Mouse (Mus musculus): ENCODE data around the gene Med23.

Gene Med23

DNA sequence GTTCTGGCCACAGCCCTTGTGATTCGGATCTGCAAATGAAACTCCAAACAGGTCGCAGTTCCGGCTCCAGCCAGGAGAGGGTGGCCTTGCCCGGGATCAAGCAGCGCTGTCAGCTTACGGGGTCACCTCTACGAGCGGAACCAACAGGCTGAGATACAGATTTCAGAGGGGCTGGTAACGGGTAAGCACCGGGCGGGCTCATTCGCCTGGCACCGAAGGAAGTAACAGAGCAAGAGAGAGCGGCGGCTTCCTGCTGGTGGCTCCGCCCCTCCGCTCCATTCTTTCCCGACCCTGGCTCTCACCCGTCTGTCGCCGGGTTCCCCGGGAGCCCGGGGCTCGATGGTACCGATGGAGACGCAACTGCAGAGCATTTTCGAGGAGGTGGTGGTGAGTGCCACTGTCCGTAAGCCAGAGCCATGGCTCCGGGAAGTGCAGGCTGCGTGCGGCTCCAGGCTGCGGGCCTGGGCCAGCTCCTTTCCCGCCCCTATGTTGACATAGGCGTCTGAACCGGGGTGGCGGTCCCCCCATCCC lies at the start of gene Med23:
Gene Med23 (plus strand): TSS at position 227 of the 531 bp plus-strand sequence.
- peak; percentile 99 for DNase-seq

DNA sequence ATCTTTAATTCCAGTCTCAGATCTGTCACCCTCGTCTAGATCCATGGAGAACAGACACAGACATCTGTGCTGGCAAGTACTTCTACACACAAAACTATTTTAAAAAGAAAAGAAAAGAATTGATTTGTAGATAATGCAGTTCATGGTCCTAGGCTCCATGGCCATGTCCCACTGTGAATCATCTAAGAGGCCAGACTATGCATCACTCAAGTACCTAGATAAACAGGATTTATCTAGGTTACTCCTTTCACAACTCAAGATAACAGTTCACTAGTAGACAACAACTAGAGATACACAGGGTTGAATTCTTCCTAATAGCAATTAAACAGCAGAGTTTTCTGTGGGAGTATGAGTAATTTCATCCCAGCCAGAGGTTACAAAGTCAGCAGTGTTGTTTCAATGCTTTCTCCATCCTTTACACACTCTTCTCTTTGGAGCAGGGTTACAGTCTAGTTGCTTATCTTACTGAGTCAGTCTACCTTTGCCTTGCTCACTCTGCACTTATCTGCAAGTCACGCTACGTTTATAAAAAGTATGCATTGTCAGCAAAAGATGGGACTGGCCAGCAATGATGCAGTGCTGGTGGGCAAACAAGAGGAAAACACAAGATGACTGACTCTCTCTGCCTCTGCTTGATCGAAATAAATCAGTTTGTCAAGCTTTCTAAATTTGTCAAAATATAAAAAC lies 47.7 kb upstream of the Med23 start:
- no peak for DNase-seq

DNA sequence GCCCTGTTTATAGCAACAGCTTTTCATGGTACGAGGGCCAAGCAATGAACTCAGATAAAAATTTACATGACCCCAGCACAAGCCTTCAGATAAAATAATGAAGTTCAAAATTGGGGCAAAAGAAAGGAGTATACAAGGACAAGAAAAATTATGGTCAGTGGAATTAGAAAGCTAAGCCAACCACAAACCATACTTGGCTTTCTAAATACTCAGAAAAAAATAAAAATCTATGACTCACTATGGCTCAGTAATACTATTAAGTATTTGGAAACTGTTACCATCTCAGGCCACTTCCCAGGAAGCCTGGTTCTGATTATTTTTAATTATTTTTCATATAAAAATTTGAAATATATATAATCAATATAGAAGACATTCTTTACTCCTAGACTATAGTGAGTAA lies 46.9 kb upstream of the Med23 start:
- no peak for DNase-seq

DNA sequence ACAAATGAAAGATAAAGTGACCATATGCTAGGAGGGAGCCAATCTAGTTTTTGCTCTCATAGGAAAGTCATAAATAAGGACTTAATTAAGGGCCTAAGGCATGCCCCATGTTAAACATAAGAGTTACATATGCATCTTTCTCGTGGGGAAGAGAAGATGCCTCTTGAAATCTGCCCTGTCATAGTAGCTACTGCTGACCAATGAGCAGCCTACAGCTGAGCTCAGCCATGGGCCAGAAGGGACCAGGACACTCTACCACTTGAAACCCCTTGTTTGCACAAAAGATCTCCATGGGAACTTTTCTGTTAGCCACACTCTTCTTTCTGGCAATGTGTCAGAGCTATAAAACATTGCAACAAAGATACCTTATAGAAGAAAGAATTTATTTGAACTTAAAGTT lies 46.5 kb upstream of the Med23 start:
- no peak for DNase-seq

DNA sequence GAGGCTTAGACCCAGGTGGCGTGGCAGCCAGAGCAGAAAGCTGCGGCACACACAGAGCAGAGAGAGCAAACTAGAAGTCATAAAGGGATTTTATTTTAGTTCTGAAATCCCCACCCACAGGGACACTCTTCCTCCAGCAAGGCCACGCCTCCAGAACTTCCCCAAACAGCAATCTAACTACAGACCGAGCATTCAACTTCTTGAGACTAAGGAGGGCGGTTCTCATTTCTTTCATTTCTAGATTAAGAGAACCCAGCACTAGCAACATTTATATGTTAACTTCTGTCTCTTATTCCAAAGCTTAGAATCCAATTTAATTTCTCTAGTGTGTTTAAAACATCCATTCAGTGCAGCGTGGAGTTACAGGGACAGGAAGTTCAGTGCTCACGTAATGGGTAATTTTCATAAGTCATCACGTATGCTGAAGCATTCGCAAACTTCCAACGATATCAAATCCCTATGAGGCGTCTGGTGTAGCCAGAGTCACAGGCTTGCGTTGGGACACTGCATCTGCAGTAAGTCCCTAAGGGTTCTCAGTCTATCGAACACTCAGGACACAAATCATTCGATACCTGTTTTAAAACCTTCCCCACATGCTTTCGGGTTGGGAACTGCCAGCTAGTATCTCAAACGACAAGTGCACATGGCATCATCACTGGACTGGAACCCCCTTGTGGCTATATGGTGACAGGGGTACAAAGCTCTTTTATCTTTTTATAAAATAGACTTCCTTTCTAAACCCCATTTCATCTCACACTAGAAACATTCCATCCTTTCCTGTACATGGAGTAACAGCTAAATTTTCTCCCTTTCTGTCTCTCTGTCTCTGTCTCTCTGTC lies 45.9 kb upstream of the Med23 start:
- peak; percentile 20 for DNase-seq

DNA sequence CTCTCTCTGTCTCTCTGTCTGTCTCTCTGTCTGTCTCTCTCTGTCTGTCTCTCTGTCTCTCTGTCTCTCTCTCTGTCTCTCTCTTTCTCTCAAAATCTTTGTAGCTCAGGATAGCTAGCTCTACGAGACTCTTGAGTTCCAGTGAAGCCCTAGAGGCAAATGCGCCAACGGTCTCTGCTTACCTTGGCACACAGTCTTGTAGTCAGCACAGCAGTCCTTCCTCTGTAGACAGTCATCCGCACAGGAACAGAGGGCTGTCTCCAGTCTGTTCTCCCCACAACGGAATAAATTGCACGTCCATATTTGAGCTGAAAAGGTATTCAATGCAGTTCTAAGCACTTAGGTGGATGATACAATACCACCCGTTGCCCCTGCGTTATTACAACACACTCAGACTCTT lies 45.2 kb upstream of the Med23 start:
- DNase-seq: no peak

DNA sequence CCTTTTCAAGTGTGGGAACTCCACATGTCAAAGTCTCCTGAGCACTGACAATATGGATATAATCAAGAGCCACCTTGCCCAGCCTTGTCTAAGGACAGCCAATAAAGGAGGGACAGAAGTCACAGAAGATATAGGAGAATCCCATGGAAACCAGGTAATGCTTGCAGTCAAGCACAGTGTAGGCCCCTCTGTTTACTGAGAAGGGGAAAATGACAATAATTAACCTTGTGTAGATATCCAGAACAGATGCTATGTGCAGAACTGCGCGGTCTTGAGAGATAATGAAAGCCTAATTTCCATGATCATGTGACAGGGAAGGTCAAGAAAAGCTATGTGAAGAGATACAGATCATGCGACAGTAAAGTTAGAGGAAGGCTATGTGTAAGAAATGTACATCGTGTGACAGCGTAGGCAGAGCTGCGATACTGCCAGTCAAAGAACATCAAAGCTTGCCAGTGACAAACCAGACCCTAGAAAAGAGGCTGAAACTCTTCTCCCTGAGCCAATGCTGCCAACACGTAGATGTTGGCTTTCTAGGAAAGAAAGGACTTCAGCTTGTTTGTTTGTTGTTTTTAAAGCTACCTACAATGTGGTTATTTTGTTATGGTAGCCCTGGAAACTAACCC lies 44.2 kb upstream of the Med23 start:
- DNase-seq: no peak

DNA sequence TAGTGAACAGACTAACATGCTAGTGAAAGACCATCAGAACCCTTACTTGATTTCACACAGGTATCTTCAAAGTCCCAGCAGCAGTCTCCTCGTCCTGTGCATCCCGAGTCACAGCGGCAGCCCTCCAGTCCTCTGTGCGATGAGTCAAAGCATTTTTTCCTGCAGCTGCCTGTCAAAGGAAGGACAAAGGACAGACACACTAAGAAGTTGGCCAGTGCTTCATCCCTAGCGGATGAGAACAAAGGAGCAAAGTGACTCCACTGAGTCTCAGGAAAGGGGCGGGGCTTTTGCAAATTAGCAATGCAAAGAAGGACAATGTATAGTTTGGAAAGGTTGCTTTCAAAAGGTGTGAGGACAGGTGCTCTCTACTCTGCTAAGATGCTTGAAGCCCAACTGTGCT lies 43.7 kb upstream of the Med23 start:
- DNase-seq: no peak

DNA sequence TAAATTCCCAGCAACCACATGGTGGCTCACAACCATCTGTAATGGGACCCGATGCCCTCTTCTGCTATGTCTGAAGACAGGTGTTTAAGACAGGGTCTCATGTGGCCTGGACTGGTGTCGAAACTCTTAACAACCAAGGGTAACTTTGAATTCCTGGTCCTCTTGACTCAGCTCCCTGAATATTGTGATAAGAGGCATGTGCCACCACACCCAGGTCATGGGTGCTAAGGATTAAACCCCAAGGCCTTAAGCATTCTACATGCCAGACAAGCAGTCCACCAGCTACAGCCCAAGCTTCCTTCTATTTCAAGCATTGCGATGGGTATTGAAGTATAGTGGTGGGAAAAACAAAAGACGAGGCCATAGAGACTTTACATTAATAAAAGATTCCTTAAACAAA lies 41.6 kb upstream of the Med23 start:
- no peak for DNase-seq

DNA sequence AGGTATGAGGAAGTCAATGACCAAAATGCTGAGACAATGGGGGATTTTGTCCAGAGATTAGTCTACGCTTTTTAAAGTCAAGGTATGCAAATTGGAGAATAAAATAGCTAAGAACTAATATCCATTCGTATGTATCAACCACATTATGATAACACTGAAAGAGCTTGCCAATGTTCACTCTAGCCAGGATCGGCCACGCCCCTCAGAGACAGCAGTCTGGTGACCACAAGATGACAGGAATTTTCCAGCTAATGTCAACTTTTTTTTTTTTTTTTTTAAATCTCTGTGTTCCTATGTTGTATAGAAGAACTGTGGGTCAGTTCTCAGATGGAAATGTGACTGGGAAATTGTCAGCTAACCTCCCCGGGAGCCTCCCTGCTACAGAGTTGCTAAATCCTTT lies 39.3 kb upstream of the Med23 start:
- no peak for DNase-seq

DNA sequence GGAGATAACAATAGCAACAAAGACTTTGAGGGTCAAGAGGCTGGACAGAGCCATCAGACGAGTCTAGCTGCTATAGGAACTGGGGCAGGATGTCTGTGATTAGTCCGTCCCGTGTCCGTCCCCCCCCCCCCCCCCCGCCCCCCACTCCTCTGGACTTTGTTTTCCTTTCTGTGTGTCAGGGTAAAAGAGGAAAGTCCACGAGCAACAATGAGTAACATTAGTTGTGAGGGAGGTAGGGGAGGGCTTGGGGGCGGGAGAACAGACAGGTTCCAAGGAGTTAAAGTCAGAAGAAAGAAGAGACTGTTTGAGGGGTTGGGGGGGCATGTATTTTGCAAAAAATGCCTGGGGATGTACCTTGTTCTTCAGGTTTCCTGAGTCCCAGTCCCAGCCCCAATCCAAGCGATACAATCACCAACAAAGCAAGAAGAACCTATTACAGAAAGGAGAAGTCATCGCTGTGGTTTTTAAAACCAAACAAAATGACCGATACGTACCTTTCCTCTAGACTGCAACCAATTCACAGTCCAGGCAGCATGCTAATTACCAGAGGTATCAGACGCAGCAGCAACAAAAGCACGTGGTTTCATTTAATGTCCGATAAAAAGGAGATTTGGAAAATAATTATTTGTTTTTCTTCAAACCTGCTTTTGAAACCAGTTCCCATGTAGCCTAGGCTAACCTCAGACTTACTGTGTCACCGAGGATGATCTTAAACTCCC lies 38.2 kb upstream of the Med23 start:
- DNase-seq: no peak

DNA sequence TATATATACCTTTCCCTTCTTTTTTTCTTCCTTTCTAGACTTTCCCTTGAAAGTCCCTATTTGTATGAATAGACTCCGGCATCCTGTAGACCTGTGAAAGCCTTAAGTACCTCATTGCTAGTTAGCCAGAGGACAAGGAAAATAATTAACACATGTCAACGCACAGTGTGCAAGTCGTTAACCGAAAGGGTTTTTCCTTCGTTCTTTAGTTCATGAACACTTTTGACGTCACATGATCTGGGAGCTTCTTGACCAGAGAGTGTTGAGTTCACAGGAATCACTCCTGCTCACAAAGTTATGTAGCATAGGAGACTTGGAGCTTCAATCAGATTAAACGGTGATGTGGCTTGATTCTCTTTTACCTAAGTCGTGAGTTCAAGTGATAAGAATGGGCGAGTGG lies 37.5 kb upstream of the Med23 start:
- no peak for DNase-seq

DNA sequence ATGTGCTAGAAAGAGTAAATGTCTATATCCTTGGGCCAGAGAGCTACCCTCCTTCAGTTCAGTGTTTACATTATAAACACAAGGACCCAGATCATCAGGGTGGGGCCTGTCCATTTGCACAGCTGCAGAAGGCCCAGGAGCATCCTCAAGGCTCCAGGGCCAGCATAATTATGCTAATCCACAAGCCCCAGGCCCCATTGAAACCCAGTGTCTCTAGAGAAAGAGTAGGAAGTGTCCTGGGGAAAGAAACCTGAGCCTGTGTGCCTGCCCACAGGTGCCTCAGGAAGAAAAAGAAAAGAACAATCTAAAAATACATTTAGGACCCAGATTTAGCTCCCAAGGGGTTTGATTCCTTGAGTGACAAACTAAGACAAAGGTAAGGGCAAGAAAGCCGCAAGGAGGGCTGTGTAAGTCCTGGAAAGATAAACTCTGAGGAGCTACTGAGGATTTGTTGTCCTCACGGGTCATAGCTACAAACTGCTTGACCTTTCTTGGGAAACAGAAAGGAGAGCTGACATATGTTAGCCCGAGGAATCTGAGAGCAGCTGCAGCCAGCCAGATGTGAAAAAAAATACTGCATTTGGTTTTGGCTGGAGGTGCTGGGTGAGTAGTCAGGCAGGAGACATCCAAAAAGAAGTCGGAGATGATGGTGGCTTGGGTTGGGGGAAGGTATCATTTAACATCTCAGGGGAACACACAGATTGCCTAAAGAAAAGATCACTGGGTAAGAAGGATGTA lies 35.0 kb upstream of the Med23 start:
- no peak for DNase-seq

DNA sequence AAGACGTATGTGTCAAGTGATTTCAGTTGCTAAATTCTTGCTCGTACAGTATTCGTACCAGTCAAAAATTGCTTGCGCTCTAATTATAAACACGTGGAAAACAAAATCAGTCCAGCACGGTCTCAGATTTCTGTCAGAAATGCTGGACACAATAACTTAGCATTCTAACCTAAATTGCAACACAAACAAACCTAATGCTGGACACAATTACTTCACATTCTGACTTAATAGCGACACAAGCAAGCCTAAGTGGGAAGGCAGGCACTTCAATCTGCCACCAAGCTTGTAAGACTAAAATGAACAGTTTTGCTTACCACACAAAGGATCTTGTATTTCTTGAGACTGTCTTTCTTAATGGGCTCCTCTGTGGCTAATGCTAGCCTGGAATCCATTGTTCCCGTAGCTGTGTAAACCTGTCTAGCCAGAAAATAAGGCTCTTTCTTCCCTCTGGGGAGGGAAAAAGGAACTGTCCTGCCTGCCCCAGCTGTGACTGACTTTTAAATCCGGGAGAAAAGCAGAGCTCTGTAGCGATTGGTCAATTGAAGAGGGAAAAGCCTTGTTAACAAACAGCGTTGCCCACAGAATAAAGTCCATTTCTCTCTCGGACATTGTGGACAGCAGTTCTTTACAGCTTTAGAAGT lies 34.0 kb upstream of the Med23 start:
- no peak for DNase-seq

DNA sequence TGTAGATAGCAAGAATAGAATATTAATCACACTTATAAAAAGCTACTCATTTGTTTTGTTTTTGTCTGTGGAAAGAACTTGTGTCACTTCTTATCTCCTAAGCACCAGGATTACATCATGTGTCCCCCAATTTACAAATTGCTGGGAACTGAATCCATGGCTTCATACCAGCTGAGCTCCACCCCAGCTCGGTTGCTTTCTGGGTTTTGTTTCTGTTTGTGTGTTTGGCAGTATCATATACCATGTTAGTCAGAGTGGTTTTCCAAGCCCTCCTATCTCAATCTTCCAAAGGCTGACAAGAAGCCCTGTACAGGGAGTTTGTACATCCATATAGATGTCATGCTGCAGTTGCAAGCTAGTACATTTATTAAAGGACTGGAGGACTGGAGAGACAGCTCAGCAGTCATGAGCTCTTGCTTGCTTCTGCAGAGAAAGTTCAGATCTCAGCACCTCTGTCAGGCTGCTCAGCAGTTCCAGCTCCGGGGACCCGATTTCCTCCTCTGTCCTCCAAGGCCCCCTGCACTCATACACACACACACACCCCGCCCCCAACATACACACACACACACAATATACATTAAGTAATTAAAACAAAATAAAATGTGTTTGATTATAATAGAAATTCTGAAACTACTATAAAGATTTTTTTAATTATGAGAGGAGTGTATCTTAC lies 33.3 kb upstream of the Med23 start:
- DNase-seq: no peak

DNA sequence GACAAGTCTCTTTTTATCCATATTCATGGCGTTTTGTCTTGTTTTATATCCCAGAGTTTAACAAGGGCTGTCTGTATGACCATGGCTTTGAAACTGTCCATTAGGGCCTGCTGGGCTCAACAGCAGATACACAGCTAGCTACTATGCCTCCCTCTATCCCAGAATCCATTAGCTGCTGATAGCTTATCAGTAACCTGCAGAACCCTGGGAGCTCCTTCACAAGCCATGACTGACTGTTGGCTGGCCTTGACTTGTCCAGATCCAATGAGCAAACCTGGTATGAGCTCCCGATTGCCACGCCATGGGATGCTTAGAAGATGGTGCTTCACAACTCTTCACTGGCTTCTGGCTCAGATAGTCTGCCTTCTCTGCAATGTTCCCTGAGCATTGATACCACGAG lies 29.0 kb upstream of the Med23 start:
- DNase-seq: no peak

DNA sequence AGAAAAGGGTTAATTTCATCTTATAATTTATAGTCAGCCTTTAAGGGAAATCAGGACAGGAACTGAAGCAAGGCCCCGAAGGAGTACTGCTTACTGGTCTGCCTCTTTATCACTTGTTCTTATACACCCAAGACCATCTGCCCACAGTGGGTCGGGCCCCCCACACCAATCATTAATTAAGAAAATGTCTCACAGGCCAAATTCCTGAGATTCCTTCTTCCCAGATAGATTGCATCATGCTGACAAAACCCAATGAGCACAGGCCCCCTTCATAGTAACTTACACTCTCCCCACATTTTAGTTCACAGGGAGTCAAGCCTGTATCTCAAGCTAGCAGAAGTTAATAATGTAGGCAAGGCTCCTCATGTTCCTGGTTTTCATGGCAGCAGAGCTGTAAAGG lies 27.8 kb upstream of the Med23 start:
- no peak for DNase-seq

DNA sequence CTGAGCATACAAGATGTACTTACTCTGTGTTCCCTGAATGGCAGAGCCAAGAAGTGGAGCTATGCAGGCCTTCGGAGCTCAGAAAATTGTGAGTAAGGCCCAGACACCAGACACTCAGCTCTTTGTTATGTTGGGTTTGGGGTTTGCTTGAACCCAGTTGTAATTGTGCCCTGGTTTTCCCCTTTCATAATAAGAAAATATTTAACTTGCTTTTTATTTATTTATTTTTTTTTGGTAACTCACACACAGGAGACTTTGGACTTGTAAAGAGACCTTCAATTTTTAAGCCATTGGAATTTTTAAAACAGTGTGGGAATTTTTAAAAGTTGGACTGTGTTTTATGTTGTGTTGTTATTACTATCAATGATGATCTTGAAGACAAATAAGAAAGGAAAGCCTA lies 27.1 kb upstream of the Med23 start, which contains the start of gene Enpp3:
Gene Enpp3 (minus strand): TSS at position 148 of the 400 bp plus-strand sequence.
- no peak for DNase-seq

DNA sequence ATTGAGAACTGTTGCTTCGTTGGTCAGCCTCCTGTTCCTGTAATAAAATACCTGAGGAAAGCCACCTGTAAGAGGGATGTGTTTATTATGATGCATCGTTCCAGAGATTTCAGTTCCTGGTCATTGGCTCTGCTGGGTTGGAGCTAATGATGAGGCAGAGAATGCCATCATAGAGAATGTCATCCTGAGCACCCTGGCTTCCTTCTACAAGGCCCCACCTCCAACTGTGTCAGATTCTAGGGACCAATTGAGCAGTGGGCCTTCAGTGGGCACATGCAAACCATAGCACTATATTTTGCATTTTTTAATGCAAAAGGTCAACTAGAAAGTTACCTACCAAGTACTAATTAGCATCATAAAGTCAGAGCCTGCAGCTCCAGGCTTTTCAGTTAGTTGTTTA lies 6.6 kb upstream of the Med23 start:
- no peak for DNase-seq

DNA sequence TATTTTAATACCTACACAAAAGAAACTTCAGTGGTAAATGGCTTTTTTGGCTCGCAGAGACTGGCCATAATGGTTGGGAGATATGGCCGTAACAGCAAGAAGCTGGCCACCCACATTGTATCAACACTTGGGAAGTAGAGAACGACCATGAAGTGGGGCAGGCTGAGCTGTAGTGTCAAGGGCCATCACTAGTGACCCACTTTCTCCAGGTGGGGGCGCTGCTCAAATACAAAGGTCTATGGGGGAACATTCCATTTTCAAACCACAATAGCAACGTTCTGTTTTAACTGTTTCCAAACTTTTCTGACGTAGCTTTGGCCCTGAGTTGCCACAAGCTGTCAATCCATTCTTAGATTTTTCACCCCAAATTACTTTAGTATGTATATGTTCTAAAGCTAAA lies 5.4 kb upstream of the Med23 start:
- DNase-seq: peak; percentile 3

DNA sequence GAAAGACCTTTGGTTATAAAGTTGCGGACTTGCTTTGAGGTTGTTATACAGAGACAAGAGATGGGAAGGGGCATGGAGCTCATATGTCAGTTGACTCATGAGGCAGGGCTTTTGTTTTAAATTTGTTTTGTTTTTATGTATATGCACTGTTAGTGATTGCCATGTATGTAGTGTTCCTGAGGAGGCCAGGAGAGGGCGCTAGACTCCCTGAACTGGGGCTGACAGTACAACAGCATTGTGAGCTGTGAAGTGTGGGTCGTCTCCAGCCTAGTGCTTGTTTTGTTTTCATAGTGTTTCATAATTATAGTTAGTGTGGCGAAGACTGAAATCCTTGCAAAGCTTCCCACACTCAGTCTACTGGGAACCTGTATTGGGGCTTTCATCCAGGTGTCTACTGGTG lies 3.8 kb downstream of the Med23 start:
- no peak for DNase-seq
